Mouse (Mus musculus): ENCODE measurements around the gene Zp3. TPM values are rescaled to one million over a fixed set of nuclear protein-coding genes. Genes with fewer than 3 reads are reported as not detected.

Zp3 gene
- not detected for total RNA-seq (2021)

DNA sequence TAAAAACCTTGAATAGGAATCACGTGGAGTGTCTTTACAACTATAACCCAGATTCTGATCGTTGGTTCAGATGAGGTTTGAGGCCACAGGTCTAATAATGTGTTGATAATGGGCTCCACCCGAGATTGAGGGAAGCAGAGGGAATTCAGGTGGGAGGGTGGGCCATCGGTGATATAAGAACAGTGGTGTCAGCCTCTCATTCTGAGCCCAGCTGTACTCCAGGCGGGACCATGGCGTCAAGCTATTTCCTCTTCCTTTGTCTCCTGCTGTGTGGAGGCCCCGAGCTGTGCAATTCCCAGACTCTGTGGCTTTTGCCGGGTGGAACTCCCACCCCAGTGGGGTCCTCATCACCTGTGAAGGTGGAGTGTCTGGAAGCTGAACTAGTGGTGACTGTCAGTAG lies at the start of gene Zp3:
Zp3 (plus strand) TSS at position 196 of the 400 bp plus-strand sequence.
- no peak for DNase-seq
- intact Hi-C loops (cut with DNase I), result loop anchor here (5.0 kb wide), 3 partner anchors 47 to 78 kb away; no protein-coding TSS in a partner anchor

DNA sequence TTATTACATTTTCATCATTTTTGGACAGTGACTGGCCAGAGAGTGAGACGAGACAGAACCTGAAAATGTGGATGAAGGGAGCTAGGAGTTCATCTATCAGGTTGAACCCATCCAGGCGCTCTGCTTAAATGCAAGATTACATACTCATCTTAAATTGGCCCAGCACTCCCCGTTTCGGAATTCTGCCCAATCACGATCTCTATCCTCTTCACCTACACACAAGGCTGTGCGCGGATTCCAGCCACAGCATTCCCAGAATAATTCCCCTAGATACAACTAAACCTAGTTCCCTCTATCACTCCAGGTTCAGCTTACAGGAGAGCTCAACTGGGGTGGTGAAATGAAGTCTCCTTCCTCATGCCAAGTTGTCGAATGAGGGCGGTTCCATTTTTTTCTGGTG lies 48.4 kb upstream of the Zp3 start:
- intact Hi-C loops (cut with DNase I), result no loop called here
- DNase-seq, result no peak

DNA sequence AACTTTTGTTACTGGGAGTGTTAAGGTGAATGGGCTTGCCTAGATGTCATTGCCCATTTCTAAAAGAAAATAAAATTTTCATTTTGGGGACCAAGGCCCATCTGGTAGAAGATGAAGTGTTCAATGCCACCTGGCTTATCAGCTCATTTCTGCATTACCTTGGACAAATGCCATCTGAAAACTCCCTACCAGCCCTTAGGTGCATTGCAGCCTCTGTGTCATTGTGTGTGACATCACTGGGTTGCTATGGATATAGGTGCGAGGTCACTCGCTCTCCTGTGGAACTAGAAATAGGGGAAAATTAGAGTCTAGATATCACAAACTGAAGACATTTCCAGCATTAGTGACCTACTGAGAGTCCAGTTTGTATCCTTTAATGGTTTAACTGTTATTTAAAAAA lies 47.5 kb upstream of the Zp3 start:
- intact Hi-C loops (cut with DNase I), result no loop called here
- DNase-seq, result no peak

DNA sequence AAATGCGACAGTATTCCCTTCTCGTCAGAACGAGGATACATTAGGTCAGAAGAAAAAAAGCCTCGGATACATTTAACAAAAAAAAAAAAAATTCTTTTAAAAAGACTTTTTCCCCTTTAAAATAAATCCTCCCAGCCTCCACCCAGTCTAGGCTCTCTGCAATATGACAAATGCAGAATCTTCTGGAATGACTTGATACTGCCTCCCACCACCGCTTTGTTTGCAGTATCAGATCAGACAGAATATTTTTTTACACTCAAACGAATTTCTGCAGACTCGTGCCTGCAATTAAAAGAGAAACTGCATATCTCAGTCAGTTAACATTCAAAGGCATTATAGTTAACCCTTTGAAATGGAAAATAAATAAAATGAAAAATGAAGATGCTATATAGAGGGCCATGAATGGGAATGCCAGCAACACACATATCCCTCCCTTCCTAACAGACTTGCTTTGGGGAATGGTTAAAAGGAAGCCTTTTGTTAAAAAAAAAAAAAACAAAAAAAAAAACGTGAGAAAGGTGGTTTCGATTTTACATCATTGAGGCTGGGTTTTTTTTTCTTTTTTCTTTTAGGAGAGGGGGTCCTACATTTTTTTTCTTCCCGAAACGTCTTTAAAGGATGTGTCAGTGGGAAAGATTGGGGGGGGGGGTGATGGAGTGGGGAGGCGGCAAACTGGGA lies 46.5 kb upstream of the Zp3 start:
- no peak for DNase-seq
- intact Hi-C loops (cut with DNase I), result no loop called here

DNA sequence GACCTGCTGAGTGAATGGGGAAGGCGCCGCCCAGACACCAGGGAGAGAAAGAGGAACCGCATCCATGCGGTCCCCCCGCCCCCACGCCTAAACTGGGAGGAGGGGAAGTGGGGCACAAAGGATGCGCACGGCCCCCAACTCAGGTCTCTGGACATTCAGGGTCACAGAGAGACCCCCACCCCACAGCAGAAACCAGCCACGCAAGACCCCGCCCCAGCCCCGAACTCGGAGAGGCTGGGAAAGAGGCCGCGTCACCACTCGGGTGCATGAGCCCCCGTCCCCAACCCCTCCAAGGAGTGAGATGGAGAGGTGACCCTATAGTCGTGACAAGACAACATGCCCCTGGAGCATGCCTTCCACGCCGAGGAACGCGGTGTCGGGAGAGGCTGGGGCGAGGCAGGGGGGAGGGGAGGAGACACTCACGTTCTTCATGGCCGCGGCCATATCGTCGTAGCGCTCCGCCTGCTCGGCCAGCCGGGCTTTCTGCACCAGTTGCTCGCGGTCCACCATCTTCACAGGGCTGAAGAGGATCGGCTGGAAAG lies 45.9 kb upstream of the Zp3 start:
- intact Hi-C loops (cut with DNase I), result loop anchor here (1.0 kb wide), 1 partner anchor 29 kb away; no protein-coding TSS in a partner anchor

DNA sequence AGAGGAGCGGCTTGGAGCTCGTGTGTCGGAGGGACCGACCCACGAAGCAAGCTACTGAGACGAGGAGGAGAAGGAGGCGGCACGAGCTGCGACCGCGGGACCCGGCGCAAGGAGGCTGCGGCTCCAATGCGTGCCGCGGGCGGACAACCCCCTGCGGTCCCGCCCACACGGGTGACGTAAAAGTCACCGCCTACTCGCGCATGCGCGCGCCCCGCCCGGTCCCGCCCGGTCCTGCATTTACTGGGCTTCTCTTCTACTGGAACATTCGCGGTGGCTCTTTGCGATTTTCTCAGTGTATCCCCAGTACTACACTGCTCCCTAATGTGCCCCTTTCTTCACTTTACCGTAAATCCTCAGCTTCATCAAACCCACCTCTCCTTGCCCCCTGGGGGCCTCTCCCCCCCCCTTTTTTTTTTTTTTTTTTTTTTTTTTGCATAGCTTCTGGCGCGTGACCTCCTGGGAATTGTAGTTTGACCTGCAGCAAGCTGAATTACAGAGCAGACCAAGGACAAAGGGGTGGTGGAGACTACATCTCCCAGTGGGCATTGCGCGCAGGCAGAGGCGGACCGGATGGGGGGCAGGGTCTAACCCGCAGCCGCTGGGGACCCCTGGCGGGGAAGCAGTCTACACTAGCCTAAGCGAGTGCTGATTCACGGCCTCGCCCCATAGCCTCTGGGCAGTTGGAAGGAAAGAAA lies 45.3 kb upstream of the Zp3 start, which contains the start of gene Ywhag:
Ywhag (minus strand) TSS at position 136 of the 695 bp plus-strand sequence.
- intact Hi-C loops (cut with DNase I), result loop anchor here (1.0 kb wide), 2 partner anchors 22 to 29 kb away; no protein-coding TSS in a partner anchor
- peak; percentile 99 for DNase-seq

More for the DNA sequence above, 45.9 kb upstream of the Zp3 start:
- peak in 1 of 2 experiments; percentile 67 for DNase-seq

DNA sequence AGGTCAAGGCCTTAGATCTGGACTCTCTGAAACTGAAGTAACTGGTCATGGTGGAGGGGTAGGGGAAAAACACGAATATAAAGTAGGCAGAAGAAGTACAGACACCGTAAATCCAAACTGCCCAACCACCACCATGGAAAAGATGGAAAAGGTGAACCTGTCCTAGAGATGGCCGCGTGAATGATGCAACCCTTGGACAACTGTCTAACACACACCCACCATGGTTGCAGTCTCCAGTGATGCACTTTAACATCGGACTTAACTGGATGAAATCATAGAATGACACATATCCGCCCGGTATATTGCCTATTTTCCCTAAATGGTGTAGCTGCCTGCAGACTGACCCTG lies 44.7 kb upstream of the Zp3 start:
- intact Hi-C loops (cut with DNase I), result loop anchor here (1.0 kb wide), 1 partner anchor 21 kb away; no protein-coding TSS in a partner anchor
- DNase-seq, result no peak

DNA sequence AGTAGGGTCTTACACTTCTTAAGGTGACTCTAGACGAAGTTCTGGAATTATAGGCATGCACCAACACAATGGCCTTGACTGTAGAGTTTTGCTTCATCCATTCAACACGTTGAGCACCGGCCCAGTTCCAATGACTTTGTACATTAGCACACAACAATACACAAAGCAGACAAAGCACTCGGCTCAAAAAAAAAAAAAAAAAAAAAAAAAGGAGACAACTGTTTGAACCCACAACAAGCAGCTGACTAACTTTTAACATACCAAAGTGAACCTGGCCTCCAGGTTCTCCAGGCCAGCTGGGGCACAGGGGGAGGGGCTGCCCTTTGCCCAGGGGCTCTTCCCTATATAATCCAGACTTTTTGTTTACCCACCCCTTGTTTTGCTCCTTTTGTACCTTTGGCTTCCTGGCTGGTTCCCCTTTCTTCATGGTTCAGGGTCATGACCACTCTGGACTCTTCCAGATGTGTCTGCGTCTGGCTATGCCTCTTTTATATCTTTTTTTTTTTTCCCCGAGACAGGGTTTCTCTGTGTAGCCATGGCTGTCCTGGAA lies 44.2 kb upstream of the Zp3 start:
- DNase-seq, result no peak
- intact Hi-C loops (cut with DNase I), result loop anchor here (1.0 kb wide), 1 partner anchor 21 kb away; no protein-coding TSS in a partner anchor

DNA sequence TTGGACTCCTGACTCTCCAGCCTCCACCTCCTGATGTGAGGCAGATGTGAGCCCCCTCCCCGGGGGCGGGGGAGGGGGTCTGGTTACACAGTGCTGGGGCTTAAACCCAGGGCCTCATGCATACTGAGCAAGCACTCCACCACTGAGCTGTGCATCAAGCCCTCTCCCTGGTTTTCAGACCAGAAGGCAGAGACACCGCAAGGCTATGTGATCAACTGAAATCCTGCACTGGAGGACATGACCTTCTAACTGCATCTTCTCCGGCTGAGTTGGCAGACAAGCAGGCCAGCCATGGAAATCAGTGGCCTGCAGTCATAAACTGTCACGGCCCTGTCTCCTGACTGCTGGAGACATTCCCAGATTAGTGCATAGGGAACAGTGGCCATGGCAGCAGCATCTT lies 39.3 kb upstream of the Zp3 start:
- no peak for DNase-seq

DNA sequence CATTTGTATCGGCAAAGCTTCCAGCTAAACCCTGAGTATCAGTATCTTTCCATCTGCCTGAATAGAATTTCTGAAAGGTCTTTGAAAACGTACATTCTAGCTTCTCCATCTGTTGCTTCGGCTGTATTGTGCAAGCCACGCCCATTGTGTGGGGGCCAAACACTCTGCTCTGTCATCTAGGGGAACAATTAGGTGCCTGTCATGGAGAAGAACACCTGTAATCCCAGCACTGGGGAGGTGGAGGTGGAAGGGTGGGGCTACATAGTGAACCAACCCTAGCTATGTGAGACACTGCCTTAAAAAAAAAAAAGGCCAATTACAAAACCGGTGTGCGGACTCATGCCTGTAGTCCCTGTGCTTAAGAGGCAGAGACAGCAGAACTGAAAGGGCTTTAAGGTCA lies 37.2 kb upstream of the Zp3 start:
- DNase-seq, result no peak
- intact Hi-C loops (cut with DNase I), result no loop called here

More for the DNA sequence above, 39.3 kb upstream of the Zp3 start:
- intact Hi-C loops (cut with DNase I), result no loop called here

DNA sequence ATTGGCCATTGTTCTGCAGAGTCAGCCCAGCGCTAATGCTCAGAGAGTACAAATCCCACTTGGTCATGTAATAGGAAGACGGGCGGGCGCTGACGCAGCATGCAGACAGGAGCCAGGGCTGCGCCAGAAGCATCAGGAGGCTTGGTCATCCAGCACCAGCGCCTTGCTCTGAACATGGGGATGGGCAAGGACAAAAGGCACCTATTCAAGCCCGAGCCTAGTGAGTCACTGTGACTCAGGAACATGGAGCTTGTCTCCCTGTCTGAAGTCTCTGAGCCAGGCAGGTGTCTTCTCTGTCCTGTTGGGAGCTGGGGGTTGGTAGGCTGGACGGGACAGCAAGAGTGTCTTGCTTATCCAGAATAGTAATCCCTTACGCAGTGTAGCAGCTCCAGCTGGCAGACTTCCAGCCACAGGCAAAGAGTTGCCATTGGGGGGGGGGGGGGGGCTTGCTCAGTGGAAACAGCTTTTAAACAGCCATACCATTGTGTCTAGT lies 33.9 kb upstream of the Zp3 start:
- intact Hi-C loops (cut with DNase I), result no loop called here
- no peak for DNase-seq

DNA sequence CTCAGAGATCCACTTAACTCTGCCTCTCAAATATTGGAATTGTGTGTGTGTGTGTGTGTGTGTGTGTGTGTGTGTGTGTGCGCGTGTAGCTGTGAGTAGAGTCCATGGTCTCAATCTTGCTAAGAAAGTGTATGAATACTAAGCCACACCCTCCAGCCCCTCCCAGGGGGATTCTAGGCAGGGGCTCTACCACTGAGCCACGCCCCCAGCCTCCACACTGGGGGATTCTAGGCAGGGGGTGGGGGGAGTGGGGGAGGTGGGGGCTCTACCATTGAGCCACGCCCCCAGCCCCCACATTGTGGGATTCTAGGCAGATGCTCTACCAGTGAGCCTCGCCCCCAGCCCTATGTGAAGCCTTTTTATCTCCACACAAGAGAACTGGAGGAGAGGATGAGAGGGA lies 33.3 kb upstream of the Zp3 start:
- no peak for DNase-seq
- intact Hi-C loops (cut with DNase I), result no loop called here

DNA sequence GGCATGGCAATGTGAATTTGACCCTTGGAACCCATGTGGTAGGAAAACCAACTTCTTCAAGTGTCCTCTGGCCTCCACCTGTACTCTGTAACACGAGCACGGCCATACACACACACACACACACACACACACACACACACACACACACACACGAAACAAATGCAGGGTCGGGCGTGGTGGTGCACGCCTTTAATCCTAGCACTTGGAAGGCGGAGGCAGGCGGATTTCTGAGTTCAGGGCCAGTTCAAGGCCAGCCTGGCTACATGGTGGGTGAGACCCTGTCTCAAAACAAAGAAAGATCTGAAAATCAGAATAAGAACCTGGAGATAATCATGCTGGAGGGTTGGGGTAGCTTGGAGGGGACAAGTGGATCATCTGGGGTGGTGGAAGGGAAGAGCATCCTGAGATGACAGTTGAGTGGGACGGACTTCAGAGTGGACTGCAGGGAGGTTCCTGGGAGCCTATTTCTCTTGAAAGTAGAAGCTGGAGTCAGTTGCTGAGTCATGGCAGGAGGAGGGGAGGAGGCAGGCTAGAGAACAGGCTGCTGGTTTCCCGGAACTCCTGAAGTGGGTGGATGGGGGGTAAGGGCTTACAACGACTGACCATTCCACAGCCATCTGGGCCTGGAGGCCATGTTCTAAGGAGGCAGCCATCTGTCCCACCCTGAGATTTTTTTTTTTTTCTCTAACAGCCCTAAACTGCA lies 29.0 kb upstream of the Zp3 start:
- DNase-seq, result no peak
- intact Hi-C loops (cut with DNase I), result no loop called here

DNA sequence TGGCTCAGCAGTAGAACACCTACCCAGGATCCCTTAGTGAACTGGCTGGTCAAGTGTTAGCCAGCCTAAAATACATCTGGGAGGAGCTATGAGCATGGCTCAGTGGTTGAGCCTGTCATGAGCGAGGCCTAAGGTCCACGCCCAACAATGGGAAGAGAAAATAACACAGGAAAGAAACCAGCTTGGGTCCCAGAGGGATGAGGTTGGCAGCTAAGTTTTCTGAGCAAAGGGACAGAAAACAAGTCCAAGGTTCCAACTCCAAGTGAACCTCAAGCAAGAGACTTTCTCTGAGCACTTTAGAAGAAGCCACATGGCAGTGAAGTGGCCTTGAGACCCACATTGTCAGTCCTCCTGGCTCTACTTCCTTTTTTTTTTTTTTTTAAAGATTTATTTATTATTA lies 28.2 kb upstream of the Zp3 start:
- intact Hi-C loops (cut with DNase I), result no loop called here
- DNase-seq, result no peak

DNA sequence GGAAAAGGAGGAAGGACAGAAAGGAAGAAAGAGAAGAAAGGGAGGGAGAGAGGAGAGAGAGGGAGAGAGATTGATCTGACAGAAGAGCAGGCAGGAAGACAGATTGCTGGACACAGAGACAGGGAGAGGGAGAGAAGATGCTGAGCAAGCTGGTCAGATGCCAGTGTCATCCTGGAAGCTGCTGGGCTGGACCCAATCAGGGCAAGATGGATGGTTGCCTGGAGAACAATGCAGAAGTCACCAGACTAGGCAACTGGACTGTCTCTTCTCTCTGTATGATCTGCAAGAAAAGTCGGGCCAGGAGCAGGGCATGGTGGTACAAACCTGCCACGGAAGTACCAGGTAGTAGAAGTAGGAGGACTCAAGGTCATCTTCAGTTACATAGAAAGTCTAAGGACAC lies 27.1 kb upstream of the Zp3 start:
- DNase-seq, result no peak
- intact Hi-C loops (cut with DNase I), result no loop called here

DNA sequence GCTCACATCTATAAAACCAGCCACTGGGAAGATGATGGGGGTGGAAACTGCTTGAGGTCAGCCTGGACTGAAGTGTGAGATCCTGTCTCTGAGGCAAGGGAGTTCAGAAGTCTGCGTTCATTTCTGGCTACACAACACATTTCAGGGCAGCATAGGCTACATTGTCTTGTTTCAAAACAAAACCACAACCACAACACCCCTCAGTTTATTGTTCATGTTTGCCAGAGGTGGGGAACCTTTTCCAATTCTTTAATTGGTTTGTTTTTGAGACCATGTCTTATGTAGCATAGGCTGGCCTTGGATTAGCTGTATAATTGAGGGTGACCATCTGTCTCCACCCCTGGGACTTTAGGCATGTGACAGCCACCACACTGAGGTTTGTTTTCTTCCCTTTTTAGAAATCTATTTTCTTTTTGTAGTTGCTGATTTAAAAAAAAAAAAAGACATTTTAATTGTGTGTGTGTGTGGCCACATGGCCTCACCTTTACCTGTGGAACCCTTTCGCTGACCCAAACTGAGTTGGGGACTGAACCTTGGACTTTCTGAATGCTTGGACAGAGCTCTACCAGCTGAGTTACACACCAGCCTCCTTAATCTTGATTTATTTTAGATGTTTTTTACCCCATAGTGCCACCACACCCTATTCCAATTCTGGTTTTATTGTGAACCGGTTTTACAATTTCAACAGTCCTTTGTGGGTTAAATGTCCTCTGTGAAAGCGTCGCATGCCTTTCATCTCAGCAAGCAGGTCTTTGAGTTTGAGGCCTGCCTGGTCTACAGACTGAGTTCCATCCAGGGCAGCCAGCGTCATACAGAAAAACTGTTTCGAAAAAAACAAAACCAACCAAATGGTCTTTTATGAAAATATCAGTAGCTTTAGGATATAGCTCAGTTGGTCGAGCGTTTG lies 23.3 kb upstream of the Zp3 start:
- intact Hi-C loops (cut with DNase I), result loop anchor here (1.0 kb wide), 1 partner anchor 21 kb away; no protein-coding TSS in a partner anchor
- no peak for DNase-seq

DNA sequence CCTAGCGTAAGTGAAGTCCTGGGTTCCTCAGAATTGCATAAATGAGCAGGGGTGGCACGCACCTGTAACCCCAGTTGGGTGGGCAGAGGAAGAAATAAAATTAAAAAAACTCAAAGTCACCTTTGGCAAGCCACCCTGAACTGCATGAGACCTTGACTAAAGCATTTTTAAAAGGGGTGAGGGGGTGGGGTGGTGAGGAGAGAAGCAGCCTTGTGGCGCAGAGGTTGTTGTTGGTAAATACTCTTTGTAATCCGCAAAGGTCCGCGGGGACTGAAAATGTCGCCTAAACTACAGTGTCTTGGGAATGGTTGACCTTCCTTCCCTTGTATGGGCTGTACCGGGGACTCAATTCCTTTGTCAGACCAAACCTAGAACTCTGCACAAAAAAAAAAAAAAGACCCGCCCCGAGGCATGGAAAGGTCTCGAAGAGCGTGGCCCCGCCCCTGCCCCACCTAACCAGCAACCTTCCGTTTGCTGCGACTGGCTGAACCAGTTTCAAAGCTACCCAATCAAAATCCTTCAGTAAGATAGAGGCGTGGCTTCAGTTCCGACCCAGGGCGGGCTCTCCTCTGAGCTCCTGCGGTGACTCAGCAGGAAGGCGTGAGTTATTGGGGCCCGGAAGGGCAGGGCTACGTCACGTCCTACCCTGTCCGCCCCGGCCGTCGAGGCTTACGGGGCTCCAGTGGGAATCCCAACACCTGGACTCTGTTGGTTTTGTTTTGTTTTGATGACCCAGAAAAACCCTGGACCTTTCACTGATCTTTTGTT lies 22.5 kb upstream of the Zp3 start:
- intact Hi-C loops (cut with DNase I), result no loop called here
- DNase-seq, result peak; percentile 89 to 90

DNA sequence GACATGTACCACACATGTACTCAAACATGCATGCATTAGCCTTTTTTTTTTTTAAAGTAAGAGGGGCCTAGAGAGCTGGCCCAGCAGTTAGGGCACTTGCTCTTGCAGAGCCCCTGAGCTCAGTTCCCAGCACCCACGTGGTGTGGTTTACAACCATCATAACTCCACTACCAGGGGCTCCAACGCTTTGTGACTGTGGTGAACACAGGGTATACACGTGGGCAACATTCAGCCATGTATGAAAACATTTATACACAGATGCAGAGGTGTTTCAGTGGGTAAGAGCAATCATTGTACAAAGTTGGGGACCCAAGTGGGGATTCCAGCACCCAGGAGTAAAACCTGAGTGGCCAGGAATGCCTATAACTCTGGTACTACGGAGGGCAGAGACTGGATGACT lies 21.5 kb upstream of the Zp3 start:
- intact Hi-C loops (cut with DNase I), result no loop called here

DNA sequence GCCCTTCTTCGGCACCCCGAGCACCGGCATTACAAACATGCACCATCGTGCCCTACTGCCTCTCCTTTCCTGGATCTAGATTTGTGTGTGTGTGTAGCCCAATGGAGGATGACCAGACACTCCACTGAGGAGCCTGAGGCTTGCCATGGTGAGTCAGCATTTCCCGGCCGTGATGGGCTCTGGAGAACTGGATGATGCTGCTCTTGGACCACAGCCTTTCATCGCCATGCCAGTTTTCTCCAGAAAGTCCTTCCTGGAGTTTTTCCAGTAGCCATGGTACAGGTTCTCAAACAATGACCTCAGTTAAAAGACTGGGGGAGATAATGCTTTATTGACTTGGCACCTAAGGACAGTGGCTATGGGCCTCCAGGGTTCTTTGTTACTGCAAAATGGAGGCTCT lies 20.0 kb upstream of the Zp3 start:
- intact Hi-C loops (cut with DNase I), result no loop called here
- no peak for DNase-seq

More for the DNA sequence above, 21.5 kb upstream of the Zp3 start:
- DNase-seq, result no peak

All from heart, postnatal 36 days (tissue).